Mouse (Mus musculus) CH12.LX (cell line): ENCODE results near the gene Lyg2. TPM values are rescaled to one million over a fixed set of nuclear protein-coding genes. Genes with fewer than 3 reads are reported as not detected.
A peak's percentile ranks its signal among the peaks of the same experiment; 100 is the strongest.

Experiments used
- DNase-seq: peaks from one replicate; pipeline ENCODE4 v3.0.0-alpha.2; 2013; ENCODE audit errors: extremely low read depth
- H3K27ac ChIP-seq: 2 replicates; pipeline ENCODE4 v1.5.1; 2012; ENCODE audit warnings: low read depth, mild to moderate bottlenecking, control low read depth, moderate library complexity; ENCODE audit not compliant: insufficient read depth
- H3K27me3 ChIP-seq: replicated peaks from 2 replicates; pipeline ENCODE3; 2012; ENCODE audit warnings: inconsistent platforms
- H3K36me3 ChIP-seq, 2 experiments: replicated peaks in 1 of 2; 2 replicates each; pipeline versions ENCODE3 to v1.6.1; 2012; ENCODE audit warnings: inconsistent platforms in 1 of 2, low read length in 1 of 2, mild to moderate bottlenecking in 1 of 2, mixed read lengths in 1 of 2, moderate library complexity in 1 of 2; ENCODE audit not compliant: control insufficient read depth in 1 of 2, insufficient read depth in 1 of 2
- H3K4me1 ChIP-seq, 2 experiments: 2 replicates each; pipeline ENCODE4 v1.6.1; 2012; ENCODE audit warnings: inconsistent platforms in 1 of 2, moderate library complexity in 1 of 2; ENCODE audit not compliant: insufficient read depth in 2 of 2, control insufficient read depth in 1 of 2
- H3K4me2 ChIP-seq: 2 replicates; pipeline ENCODE4 v1.6.1; 2012; ENCODE audit warnings: low read depth, mild to moderate bottlenecking, control low read depth; ENCODE audit not compliant: poor library complexity, insufficient read depth, severe bottlenecking
- H3K4me3 ChIP-seq, 3 experiments: fragments of 150-350 bp in 1 of 3; sonication (generic) in 1 of 3; replicated peaks in 1 of 3; 2 replicates each; pipeline versions ENCODE3 to v1.5.1; 2011 to 2012; ENCODE audit warnings: low read depth in 2 of 3, low read length in 2 of 3, mild to moderate bottlenecking in 2 of 3, moderate library complexity in 2 of 3, control low read depth in 1 of 3, improper control_type of control experiment in 1 of 3, inconsistent platforms in 1 of 3, mixed read lengths in 1 of 3; ENCODE audit not compliant: poor library complexity in 1 of 3
- H3K79me2 ChIP-seq: replicated peaks from 2 replicates; pipeline ENCODE4 v1.6.1; 2012; ENCODE audit warnings: mild to moderate bottlenecking, moderate library complexity; ENCODE audit not compliant: control insufficient read depth, poor library complexity, insufficient read depth, severe bottlenecking; ENCODE audit errors: extremely low read depth
- H3K9ac ChIP-seq: 2 replicates; pipeline ENCODE4 v1.6.1; 2012; ENCODE audit warnings: low read depth, mild to moderate bottlenecking, control low read depth, moderate library complexity; ENCODE audit not compliant: insufficient read depth
- H3K9me3 ChIP-seq: replicated peaks from 2 replicates; pipeline ENCODE3; 2012; ENCODE audit warnings: low read length, inconsistent platforms, mixed read lengths
- BHLHE40 ChIP-seq: IDR thresholded peaks from 2 replicates; pipeline ENCODE4 v1.6.1; 2011; ENCODE audit warnings: mild to moderate bottlenecking, low read depth, low read length, improper control_type of control experiment
- CHD1 ChIP-seq: IDR thresholded peaks from 2 replicates; pipeline ENCODE4 v1.6.1; 2012; ENCODE audit warnings: low read depth, low read length, improper control_type of control experiment, inconsistent platforms
- E2F4 ChIP-seq: IDR thresholded peaks from 2 replicates; pipeline ENCODE4 v1.6.1; 2011; ENCODE audit warnings: low read depth, low read length, improper control_type of control experiment; ENCODE audit not compliant: insufficient replicate concordance
- EP300 ChIP-seq: IDR thresholded peaks from 2 replicates; pipeline ENCODE4 v1.6.1; 2011; ENCODE audit warnings: low read length, improper control_type of control experiment
- GABPA ChIP-seq: IDR thresholded peaks from 2 replicates; pipeline ENCODE4 v1.6.1; 2012; ENCODE audit warnings: low read depth, low read length, improper control_type of control experiment, inconsistent platforms; ENCODE audit not compliant: insufficient replicate concordance
- MXI1 ChIP-seq: IDR thresholded peaks from 2 replicates; pipeline ENCODE4 v1.6.1; 2011; ENCODE audit warnings: mild to moderate bottlenecking, low read depth, low read length, improper control_type of control experiment
- NRF1 ChIP-seq: IDR thresholded peaks from 2 replicates; pipeline ENCODE4 v1.6.1; 2014; ENCODE audit warnings: low read depth, mild to moderate bottlenecking, inconsistent platforms, low read length, improper control_type of control experiment, moderate library complexity
- POLR2A ChIP-seq: IDR thresholded peaks from 2 replicates; pipeline ENCODE4 v1.6.1; 2011; ENCODE audit warnings: low read depth, mild to moderate bottlenecking, improper control_type of control experiment, low read length
- POLR2AphosphoS2 ChIP-seq: IDR thresholded peaks from 2 replicates; pipeline ENCODE4 v1.6.1; 2011; ENCODE audit warnings: low read depth, low read length, improper control_type of control experiment
- TCF12 ChIP-seq: IDR thresholded peaks from 2 replicates; pipeline ENCODE4 v1.6.1; 2014; ENCODE audit warnings: low read depth, mild to moderate bottlenecking, inconsistent platforms, low read length, improper control_type of control experiment
- ZNF384 ChIP-seq: IDR thresholded peaks from 2 replicates; pipeline ENCODE4 v1.6.1; 2012; ENCODE audit warnings: low read depth, low read length, improper control_type of control experiment, inconsistent platforms
- dilution Hi-C: fragments of 300-500 bp; cut with MboI; formaldehyde crosslinking; loops from 2 replicates; pipeline ENCODE4 v1.14.3; 2020; ENCODE audit warnings: low sequenced_read_pairs; ENCODE audit not compliant: extremely low pct_unique_long_range_greater_than_20kb, extremely low pct_ligation_motif_present
- in situ Hi-C: fragments of 300-500 bp; cut with MboI; formaldehyde crosslinking; loops from 3 replicates; pipeline ENCODE4 v1.14.3; 2019; ENCODE audit warnings: low sequenced_read_pairs, low pct_ligation_motif_present, low pct_unique_long_range_greater_than_20kb, mixed read lengths
- polyA plus RNA-seq: library from polyadenylated mRNA; unstranded; fragments of >175 nt; gene quantifications from 2 replicates; pipeline ENCODE4 v1.2.1, GENCODE M21; 2012; ENCODE audit warnings: low read depth; ENCODE audit not compliant: insufficient read length
- total RNA-seq, 2 experiments: library from RNA; depleted of rRNA; stranded (reverse); fragments of 300-350 nt in 1 of 2; fragments of >200 nt in 1 of 2; gene quantifications; 2 replicates each; pipeline ENCODE4 v1.2.3; 2012 to 2014

The Lyg2 gene
- total and polyA plus RNA-seq, 3 experiments: not detected

DNA sequence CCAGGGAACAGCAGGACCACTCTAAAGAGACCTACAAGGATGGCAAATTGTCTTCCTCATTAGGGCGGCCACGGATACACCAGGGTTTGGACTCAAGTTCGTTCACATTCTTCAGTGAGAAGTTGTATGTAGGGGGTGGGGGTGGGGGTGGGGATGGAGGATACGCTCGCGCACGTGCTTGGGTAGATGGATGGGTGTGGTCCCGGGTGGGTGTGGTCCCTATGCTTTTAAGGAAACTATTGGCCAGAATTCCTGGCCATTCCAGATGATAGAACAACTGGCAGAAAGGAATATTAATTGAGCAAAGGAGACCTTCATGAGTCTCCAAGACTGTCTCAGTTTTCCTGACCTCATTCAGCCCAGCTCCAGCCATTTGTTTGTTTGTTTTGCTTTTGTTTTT is 9.7 kb upstream of the Lyg2 start:
- H3K9ac ChIP-seq: no peak overlapping the region
- dilution Hi-C loops (no loop called here), in situ Hi-C loops (no loop called here)
- no peaks in the 10 kb centered on the region for H3K27me3 ChIP-seq
- DNase-seq: no peak
- TF ChIP-seq POLR2AphosphoS2 (no peak), CHD1 (no peak), BHLHE40 (0 out of 2 replicates have a peak, but pooled peaks have one; percentile 15), TCF12 (no peak), EP300 (no peak), POLR2A (no peak), E2F4 (no peak)
- H3K9me3 ChIP-seq: no peaks in the 10 kb centered on the region
- H3K27ac ChIP-seq: no peak overlapping the region
- no peaks in the 10 kb centered on the region for H3K36me3 ChIP-seq
- H3K79me2 ChIP-seq: no peaks in the 10 kb centered on the region
- no peak overlapping the region; the same call in 1 of the 2 replicates for H3K4me2 ChIP-seq
- H3K4me1 ChIP-seq: no peaks in the 10 kb centered on the region
- no peak overlapping the region for H3K4me3 ChIP-seq

DNA sequence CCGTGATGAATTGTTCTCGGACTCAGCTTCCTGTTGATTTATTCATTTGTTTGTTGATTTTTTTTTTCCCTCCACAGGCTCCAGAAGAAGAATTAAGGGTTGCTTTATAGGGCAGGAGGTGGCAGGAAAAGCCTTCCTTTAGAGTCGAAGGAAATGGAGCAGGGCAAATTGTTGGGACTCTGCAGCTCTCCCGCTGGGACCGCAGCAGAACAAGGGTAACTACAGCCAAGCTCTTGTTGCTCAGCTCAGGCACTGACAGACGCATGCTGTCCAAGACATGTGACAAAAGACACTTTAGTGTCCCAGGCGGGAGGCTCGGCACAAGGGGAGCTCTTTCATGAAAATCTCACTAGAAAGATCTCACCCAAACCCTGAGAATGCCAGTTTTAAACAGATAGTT is 6.2 kb upstream of the Lyg2 start:
- Histone ChIP-seq H3K4me3 (no peak overlapping the region), H3K36me3 (no peaks in the 10 kb centered on the region), H3K27ac (no peak overlapping the region), H3K4me1 (peaks cover 4 to 7% of the 10 kb centered on the region in 2 experiments; a peak in 1 of 4 replicates), H3K27me3 (no peaks in the 10 kb centered on the region), H3K79me2 (no peaks in the 10 kb centered on the region), H3K9ac (no peak overlapping the region), H3K9me3 (no peaks in the 10 kb centered on the region), H3K4me2 (no peak overlapping the region)
- in situ Hi-C loops: no loop called here
- no peak for TF ChIP-seq EP300
- no peak for TF ChIP-seq NRF1
- no peak for TF ChIP-seq MXI1
- no peak for TF ChIP-seq ZNF384
- TF ChIP-seq GABPA: no peak
- dilution Hi-C loops: no loop called here
- DNase-seq: no peak

DNA sequence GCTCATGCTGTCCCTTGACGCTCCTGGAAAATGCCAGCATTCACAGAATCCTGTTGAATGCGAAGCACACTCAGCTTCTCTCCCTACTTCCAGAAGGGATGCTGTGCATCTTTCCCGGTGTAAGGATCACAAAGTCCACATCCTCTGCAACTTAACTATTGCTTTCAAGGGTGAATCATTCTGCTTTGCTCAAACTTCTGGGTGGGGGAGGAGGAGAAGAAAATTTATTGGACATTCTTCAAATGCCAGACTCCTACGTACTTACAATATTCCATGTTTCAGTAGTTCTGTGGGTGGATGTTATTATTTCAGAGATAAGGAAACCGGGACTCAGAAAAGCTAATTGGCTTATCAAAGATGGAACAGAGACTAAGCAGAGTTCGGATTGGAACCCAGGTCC is 1.8 kb upstream of the Lyg2 start:
- Histone ChIP-seq H3K36me3 (no peaks in the 10 kb centered on the region), H3K4me3 (no peak overlapping the region), H3K4me1 (peaks cover 4 to 7% of the 10 kb centered on the region in 2 experiments; a peak in 1 of 4 replicates), H3K9ac (no peak overlapping the region), H3K4me2 (no peak overlapping the region), H3K27ac (no peak overlapping the region), H3K27me3 (peaks cover 10% of the 10 kb centered on the region), H3K79me2 (no peaks in the 10 kb centered on the region), H3K9me3 (no peaks in the 10 kb centered on the region)
- dilution Hi-C loops (no loop called here), in situ Hi-C loops (no loop called here)
- no peak for TF ChIP-seq POLR2A
- no peak for DNase-seq
